Mouse (Mus musculus) kidney, adult 8-10 months (tissue): Measurements from ENCODE around the gene Gnpat.

Experiments
- DNase-seq, 2 experiments: peaks; one replicate each; pipeline ENCODE4 v3.0.0; 2022

Gnpat gene

GRCm38 (mm10) chr8:124905482-124905881 is 42.6 kb downstream of the Gnpat start:
- DNase-seq: no peak

GRCm38 (mm10) chr8:124909936-124910335 is 47.1 kb downstream of the Gnpat start:
- DNase-seq: no peak

DNA sequence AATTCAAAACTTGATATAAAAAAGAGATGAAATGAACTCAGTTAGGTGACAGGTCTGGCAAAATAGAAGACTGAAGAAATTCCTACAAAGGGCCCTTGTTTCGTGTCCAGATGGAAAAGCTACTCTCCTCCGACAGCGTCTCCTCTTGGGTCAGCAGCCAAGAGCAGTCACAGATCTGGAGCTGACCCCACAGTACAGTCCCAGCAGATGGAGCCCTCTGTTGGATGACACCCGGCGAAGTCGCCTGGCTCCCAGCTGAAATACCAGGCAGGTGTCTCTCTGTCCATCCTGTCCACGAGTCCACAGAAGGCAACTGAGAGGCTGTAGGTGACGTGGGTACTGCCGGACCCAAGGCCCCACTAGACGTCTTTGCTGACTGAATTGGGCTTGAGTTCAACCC is 47.5 kb downstream of the Gnpat start:
- no peak for DNase-seq

DNA sequence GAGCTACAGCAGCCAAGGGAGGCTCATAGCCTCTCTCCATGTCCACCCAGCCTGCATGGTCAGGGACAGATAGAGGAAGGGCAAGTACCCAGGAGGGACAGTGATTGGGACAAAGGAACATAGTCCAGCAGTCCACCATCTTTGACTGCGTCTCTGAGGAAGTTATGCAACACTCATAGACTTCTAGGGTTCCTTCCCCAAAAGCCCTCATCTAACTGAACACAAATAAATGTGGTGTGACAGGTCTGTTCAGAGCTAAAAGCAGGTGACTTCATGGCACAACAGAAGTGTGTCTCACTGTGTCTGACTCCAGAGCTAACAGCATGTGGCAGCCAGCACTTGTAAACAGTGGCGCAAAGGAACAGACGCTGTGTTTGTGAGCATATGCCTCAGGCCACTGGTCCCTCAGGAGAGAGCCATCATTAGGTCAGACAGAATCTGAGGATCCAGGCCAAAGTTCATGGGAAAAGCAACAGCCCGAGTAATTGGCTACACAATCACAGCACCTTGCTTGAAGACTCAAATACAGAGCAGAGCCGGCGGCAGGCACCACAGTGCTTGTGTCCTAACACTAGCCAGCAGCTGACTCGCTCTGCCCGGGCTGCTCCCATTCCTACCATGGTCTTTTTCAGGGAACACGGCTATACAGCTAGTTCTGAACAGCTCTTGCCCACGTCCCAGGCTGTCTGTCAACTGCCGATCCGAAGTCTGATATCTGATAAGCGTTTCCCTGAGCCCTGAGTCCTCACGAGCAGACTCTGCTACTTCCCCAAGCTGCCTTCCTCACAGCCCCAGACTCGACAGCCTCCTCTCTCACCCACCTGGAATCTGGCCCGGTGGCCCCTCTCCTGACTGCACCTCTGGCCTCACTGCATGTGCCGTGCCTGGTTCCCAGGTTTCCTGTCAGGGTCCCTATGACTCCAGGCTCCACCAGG is 49.4 kb downstream of the Gnpat start:
- peak; percentile 49 to 56 for DNase-seq

DNA sequence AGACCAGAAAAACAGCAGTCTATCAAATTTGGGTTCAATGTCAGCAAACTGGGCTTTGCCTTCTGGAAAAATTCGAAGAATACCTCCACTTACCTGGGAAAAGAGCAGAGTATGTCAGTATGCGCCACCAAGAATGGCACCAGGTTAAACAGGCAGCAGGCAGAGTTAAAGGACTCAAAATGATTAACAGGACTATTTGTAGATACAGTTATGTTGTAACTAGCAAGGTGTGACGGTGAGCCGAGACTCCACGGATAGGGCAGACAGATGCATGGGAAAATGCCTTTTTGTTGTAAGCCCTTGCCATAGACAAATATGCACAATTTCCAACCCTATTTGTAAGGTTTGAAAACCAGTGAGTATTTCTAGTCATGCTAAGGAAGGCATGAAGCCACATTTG is 51.2 kb downstream of the Gnpat start:
- peak; percentile 45 for DNase-seq

DNA sequence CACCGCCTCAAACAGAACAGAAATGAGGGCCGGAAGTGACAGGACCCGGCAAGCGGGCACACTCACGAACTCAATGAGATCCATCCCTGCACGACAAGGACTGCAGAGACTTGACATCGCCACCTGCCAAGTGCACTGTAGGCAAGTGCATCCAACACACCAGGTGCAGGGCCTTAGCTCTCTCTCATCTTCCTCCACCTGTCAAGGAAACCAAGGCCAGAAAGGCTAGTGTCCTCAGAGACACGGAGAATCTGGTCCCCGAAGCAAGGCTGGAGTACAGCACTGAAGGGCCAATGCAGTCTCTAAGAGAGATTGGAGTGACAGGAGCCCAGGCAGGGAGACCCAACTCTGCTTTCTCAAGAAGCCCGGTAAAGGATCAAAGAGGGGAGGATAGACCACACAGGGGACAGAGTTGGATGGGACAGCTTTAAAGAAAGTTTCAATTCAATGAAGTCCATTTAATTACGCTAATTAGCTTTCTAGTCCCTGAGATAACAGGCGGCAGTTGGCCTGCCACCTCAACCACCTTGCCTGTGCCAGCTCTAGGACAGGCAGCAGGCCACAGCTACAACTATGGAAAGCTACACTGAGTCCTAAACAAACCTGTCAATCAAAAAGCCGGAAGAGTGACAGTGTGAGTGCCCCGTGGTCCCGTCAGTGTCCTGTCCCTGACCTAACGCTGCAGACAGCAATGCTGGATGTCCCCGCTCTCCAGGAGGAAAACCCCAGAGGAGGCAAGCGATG is 55.1 kb downstream of the Gnpat start:
- DNase-seq: no peak

DNA sequence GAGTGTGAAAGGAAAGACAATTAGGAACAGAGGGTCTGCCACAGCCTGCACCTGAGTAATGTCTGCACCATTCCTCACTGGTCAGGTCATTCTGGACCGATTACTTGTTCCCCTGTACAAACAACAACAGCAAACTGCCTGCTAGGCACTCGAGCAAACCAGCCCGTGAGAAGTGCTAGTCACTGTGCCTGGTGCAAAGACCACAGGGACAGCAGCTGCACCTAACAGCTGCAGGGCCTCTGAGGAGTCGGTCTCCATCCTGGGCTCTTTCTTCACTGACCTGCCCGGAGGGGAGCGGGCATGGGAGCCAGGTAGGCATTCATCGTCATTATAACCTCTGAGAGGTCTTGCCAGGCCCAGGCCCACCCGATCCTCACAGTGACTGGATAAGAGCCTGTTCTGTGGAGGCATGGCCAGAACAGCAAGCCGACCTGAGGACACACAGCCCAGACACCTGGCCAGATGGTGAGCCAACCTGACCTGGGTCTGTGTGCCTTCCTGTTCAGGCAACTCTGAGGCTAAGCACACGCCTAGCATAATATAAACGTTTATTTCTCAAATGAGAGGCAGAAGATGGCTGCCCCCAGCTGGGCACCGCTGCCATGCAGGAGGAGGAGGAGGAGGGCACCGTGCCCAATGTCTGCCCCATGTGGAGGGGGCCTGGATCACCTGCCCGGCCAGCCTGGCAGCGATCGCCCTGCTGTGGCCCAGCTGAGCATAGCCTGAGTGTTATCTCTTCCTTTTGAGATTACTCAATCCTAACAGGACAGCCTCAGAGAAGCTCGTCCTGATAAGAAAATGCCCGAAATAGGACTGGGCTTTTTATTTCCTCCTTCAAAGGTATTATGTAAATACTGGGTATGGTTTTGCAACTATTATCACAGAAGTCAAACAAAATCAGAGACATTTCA is 58.8 kb downstream of the Gnpat start:
- no peak for DNase-seq

- no peak for DNase-seq
Observed at GRCm38 (mm10) chr8:124922490-124923089, 59.8 kb downstream of the Gnpat start.

DNA sequence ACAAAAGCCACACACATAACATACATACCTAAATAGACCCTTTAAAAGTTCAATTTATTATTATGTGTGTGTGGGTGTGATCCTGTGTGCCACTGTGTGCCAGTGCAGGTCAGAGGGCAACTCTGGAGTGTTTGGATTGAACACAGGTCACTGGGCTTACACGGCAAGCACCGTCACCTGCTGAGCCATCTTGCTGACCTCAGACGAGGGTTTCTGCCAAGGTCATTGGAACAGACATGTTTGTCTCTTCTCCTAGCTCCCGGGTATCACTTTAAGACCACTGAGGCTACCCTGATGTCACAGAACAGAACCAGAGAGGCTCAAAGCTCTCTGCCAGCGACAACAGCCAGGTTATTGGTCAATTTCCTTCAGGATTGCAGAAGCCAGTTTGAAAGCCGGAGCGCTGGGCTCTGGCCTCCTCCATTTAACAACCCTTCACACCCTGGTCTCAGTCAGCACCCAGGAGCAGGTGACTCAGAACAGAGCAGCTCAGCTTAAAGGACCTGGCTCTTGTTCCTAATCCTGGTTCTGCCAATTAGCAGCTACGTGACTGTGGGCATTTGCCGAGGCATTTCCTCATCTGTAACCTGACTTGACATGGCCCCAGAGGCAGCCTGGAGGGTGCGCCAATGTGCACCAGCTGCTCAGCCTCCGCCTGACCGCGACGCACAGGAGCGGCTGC is 61.3 kb downstream of the Gnpat start:
- no peak for DNase-seq

- no peak for DNase-seq
Observed at GRCm38 (mm10) chr8:124925544-124926266, 62.9 kb downstream of the Gnpat start.

GRCm38 (mm10) chr8:124926351-124926771 is 63.5 kb downstream of the Gnpat start:
- peak in 1 of 2 experiments; percentile 67 for DNase-seq

DNA sequence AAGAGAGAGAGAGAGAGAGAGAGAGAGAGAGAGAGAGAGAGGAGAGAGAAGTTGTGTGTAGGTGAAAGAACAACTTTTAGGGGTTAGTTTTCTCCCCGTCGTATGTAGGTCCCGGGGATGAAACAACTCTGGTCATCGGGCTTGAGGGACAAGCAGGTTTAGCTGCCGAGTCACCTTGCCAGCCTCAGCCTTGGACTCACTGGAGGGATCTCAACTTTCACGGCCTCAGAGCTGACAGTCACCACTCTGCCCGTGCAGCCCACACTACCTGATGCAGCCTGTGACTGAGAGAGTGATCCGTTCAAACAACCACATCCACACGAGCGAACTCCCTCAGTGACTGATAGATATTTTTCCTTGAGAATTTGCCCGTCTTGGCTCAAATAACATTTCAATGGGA is 66.2 kb downstream of the Gnpat start:
- DNase-seq: no peak

DNA sequence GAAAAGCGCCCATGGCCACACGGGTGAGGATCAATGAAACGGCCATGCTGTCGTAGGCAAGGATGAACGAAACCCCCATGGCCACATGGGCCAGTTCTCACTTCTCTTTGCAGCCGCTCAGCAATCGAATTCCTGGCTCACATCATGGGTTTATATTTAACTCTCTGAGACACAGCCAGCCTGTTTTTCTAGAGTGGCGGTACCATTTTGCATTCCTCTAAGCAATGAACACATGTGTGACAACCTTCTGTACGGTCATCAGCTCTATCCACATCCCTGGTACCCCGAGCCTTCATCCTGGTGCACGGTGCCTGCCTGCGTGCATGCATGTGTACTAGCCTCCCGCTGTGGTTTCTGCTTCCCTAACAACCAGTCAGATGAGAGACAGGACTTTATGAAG is 67.3 kb downstream of the Gnpat start:
- peak in 1 of 2 experiments; percentile 36 for DNase-seq

- DNase-seq: no peak
Observed at GRCm38 (mm10) chr8:124930649-124931048, 67.8 kb downstream of the Gnpat start.

GRCm38 (mm10) chr8:124932435-124932834 is 69.6 kb downstream of the Gnpat start:
- DNase-seq: no peak

DNA sequence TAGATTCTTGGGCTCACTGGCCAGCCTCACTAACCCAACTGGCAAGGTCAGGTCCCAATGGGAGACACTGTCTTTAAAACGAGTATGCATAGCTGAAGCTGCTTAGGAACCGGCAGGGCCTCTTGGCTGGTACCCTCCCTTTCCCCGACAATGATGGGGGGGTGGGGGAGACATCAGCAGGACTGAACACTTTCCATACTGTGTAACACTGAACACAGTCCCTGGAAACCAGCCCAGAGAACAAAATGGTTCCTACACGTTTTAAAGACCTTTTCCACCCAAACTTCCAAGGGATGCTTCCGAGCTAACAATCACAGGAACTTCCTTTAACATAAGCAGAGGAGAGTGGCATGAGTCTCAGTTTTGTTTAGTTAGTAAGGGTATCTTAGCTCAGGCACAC is 72.3 kb downstream of the Gnpat start:
- no peak for DNase-seq

GRCm38 (mm10) chr8:124936699-124937098 is 73.9 kb downstream of the Gnpat start:
- no peak for DNase-seq

GRCm38 (mm10) chr8:124937293-124937692 is 74.5 kb downstream of the Gnpat start:
- no peak for DNase-seq
